Mouse (Mus musculus) cerebellum, adult 8-10 months (tissue): ENCODE data around the gene Lsm12.

Experiments used
- DNase-seq: peaks from one replicate; pipeline ENCODE4 v3.0.0; 2022

Gene Lsm12

DNA sequence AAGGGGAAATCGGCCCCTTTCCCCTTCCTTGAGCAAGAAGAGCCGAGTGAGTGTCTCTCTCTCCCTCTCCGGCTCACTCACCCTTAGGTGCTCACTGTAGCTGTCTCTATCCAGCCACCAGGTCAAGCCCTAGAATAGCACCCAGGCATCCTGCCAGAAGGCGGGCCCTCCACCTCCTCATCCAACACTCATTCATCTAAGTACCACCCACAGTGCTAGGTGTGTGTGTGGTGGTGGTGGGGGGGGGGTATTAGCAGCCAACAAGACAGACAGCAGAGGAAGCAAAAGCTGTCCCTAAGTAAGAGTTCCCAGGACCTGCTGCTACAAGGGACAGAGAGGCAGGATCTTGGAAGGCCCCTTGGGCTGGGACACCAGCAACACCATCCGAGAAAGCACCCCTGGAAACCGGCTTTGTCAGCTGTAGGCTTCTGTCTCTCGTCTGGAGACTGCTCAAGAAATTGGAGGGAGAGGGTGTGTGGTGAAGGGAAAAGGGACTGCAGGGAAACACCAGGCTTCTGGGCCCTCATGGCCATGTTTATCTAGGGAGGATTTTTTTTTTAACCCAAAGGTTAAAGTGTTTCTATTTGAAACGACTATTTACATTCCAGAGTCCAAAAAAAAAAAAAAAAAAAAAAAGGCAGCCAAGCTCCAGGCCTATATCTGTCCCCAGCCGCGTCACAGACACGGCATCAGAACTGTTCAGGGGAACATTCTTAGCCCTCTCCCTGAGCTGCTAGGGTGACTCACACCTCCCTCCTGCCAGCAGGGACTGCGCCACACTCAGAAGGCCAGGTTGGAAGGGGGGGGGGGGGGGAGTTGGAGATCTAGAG, 31.2 kb upstream of the Lsm12 start:
- DNase-seq = no peak

DNA sequence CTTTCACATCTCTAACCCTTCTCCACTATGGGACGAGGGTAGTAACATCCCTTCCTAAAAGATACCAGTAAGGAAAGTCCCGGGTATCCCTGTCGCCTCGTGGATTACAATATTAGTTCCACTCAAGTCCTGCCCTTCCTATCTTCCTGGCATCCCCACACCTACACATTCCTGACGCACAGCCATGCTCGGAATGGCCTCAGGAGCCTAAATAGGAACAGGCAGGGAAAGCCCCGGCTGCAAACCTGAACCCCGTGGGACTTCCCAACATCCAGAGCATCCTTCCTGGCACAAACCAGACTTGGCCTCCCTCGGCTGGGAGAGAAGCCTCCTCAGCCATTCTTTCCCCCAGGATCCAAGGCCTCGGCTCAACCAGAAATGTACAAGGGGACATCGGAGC, 30.4 kb upstream of the Lsm12 start:
- DNase-seq = no peak

DNA sequence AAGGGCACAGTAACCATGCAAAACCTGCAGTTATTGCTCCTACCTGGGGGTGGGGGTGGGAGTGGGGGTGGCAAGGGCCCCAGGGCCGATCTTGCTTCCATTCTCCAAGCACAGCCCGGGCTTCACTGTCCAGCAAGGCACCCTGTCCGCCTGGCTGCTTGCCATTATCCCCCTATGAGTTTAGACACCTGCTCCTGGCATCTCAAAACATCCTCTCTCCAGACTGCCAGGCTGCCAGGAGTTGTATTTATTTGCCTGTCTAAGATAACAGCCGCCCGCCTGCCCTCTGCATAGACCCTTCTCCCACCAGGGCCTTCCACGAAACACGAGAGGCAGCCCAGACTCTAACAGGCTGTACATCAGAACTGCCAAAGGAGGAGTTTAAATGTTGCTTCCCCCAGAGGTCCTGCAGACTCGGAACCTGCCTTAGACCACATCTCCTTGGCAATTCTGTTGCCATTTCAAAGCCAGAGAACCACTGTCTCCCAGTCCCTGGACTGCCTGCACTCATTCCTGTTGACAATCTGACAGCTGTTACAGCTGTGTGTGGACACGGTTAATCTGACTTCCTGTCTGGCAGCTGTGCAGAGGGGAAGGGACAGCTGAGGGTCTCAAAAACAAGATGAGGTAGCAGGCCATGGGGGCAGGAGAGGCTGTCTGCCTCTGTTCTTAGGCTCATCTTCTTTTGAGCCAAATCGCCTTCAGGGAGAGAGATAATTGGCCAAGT, 29.5 kb upstream of the Lsm12 start:
- DNase-seq = no peak

DNA sequence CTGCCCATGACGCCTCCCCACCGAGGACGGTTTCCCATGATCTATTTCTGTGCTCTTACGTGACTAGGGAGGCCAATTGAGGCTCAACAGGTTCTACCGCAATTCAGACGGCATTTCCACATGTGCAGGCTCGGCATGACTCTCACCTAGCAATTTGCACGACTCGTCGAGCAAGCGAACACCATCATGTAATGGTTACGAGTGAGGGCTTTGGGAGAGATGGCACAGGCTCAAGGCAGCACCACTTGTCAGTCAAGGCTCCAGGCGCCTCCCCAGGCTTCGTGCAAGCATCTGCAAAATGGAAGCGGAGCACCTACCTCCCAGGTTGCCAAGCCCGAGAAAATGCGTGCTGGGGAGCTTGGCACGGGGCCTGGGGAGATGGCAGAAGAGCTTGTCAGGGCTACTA, 26.8 kb upstream of the Lsm12 start:
- peak; percentile 53 for DNase-seq

DNA sequence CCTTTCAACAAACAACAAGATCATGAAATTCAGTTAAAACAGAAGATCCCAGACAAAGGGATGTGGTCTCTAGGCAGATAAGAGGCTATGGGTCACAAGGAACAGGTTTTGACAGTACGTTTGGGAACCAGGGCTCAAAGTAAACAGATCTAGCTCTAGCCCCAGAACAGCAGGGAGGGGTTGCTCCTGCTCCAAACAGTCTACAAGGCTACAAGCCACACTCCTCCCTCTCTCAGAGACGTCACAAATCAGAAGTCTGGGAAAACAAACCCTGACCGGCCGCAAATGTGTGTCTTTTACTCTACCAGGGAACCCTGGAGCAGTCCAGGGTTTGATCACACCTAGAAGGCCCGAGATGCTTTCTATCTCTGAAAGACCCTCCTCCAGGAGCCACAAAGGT, 25.9 kb upstream of the Lsm12 start:
- DNase-seq = no peak

DNA sequence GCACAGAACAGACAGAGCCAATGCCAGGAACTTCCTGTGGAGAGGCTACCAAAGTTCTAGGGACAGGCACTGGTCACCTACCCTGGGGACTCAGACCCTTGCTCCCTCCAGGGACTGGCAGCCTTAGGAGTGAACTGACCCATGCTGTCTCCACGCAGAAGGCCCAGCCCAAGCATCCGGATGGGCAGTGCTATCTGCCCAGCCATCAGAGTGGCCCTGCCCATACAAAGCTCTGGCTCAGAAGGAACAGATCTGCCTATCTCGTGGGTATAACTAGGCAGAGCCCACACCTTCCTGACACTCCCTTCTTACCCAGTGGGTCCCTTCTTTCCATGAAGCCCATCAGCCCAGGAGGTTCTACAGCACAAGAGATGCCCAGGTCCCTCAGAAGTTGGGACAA, 25.1 kb upstream of the Lsm12 start:
- no peak for DNase-seq

DNA sequence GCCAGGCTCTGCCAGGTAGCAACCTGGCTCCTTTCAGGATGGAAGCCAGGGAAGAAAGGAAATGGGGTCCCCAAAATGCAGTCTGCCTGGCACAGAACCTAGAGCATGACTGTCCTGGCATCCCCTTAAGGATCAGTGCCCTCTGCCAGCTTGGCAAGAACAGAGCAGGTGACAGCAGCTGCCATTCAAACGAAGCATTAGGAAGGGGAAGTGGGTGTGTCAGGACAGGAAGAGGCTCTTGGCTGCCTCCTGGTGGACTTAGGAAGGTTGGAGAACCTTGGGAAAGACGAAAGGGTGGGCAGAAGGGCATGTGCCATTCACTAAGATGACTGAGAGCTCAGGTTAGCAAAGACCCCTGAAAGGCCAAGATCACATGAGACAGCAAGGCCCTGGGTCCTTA, 24.6 kb upstream of the Lsm12 start:
- peak; percentile 69 for DNase-seq

DNA sequence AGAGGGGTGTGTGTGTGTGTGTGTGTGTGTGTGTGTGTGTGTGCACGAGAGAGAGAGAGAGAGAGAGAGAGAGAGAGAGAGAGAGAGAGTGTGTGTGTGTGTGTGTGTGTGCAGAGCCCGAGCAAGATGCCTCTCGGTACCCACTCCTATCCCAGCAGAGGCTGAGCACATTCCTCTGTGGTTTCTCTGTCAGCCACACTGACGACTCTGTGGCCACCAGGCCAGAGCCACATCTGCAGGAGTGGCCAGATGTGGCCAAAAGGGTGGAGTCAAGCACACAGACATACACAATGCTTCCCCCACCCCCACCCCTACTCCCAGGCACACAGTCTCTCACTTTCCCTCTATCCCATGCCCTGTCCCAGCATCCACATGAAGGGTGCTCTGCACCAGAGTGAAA, 23.8 kb upstream of the Lsm12 start:
- no peak for DNase-seq

DNA sequence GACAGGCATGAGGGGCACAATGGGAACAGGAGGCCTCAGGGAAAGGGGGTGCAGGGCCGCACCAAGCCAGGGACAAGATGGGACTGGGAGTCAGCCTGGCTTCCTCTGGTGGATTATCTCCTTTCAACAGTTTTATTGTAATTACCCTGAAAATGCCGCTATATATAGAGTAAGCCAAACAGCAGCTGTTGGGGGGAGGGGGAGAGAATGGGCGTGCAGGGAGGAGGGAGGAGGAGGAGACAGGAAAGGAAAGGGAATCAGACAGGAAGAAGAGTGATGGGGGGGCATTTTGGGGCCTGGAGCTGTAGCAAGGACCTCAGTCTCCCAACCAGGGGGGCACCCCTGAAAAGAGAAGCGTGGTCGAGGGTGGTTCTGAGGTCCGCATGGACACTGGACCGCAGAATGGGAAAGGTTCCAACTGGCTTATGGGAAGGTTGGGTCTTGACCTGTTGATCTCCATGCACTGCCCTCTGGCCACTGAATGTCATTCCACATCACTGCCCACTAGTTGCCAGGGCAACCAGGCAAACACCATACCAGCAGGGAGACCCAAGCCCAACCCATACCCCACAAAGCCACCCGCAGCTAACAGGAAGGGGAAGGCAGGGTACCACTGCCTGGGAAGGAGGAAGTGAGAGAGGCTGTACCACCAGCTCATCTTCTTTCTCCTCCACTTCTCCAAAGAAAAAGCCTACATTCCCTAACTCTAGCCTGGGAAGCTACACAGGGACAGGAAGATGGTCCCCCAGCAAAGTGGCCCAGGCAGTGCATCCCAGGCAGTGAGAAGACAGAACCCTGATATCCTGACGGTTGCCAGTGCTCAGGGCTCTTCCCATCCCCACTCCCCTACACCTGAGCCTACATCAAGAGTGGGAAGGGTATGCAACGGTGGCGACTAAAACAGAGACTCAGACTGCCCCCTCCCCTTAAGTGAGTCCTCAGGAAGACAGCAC, 23.0 kb upstream of the Lsm12 start:
- no peak for DNase-seq

DNA sequence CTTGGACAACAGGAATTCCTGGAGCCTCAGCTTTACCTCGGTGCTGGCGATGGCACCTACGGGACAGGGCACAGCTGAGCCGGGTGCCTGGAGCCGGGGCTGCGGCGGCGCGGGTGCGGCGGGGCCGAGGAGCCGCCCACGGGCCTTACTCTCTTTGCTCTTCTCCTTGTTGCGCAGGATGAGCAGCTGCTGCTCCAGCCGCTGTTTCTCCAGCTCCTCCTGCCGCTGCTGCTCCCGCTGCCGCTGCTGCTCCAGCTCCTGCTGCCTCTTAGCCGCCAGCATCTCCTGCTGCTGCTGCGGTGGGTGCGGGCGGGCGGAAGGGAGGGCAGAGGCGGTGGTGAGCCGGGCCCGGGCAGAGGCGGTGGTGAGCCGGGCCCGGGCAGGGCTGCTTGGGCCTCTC, 21.4 kb upstream of the Lsm12 start:
- no peak for DNase-seq

DNA sequence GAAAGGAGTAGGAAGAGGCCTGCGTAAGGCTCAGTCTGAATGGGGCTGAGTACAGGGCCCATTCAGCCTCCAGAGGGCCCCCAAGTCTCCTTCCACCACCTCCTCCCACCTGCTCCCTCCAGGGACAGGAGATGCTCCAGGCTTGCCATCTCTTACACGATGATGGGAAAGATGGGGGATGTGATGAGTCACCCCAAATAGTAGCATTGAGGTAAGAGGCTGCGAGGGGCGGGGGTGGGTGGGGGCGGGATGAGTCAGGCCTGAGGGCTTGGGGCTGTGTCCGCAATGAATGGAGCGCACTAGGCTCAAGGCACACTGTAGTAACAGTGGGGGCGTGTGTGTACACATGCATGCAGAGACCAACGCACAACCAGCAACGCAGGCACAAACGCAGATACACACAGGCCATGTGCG, 16.3 kb upstream of the Lsm12 start:
- no peak for DNase-seq

DNA sequence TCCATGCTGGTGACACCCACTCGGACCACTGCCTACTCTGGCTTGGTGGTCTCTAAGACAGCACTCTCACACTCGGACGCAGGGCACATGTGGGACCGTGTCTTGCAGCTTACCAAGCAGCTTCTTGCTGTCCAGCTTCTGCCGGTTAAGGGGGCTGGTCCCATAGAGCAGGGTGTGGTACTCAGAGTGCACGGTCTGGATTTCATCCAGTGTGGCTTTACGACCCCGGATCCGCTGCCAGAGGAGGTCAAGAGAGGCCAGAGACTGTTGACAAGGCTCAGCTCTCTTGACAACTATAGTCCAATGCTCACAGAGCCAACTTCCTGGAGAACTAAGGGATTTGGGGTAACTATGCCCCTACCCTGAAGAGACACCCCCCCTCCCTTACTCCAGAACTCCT, 14.8 kb upstream of the Lsm12 start:
- DNase-seq = peak; percentile 15

DNA sequence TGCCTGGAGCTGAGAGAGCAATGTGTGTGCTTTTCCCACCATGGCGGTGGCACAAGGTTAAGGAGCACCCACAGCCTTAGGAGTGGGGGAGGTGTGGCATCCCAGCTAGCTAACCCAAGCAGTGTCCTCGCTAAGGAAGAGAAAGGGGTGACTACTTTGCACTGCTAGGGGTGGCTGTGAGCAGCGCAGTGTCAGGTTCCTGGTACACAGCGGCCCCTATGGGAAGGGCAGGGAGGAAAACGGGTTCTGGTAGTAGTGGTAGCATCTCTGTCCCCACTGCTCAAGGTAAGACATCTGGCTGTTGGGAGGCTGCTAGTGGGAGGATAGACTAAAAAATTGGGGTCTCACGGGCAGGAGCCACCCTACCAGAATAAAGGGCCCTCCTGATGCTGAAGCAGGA, 13.1 kb upstream of the Lsm12 start:
- no peak for DNase-seq

DNA sequence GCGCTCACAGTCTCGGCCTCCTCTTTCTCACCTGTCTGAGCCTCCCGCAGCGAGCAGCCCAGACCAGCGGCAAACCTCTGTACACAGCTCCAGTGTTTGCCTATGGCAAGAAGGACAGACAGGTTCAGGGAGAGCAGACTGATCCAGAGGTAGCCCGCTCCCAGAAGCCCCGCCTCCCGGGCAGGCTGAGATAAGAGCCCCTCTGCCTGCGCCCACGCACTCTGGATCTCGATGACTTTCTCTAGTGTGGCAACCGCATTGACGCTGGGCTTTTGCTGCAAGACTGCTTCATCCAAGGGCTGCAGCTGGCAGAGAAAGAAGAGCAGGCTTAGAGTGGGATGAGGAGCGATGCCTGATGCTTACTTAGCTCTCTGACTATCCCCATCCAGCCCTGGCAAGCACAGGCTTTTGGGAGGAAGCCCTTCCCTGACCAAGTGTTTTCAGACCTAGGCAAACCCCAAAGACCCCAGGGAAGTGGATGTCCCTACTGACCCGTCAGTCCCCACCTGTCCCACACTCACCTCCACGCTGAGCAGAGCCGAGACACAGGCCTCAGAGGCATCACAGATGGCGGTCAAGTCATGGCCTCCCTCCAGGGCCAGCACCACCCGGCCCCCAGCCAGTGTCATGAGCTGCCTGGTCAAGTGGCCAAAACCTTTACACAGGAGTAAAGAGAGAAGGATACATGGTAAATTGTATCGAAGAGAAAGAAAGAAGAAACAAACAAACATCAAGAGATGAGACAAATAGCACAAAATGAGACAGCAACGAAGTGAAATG, 11.1 kb upstream of the Lsm12 start:
- peak; percentile 18 for DNase-seq

DNA sequence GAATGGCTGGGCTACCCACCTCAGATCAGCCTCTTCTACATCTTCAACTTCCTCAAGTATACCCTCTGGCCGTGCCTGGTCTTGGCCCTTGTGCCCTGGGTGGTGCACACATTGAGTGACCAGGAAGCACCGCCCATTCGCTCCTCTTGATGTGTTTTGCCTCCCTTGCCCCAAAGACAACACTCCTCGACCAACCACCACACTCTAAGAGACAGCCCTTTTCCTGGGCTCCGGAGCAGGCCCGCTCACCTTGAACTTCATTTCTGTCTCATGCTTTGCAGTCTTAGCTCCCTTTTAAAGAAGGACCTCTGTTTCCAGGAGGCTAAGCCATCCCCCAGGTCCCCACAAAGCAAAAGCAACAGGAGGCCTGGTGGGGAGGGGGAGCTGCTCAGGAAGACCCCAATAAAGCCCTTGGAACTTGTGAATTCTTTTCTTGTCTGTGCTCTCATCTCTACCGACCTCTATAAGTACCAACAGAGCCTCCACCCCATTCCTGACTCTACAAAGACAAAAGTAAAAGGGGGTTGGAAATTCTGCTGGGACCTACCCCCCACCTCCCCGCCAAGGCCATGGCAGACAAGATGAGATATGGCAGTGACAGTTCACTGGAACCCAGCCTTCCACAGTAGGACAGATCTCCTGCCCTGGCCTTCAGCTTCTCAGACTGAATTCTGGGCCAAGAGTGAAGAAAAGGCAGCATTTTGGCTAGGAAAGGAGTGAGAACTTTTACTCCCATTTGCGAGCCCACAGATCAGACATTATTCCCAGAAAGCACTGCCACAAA, 8.8 kb upstream of the Lsm12 start:
- no peak for DNase-seq

DNA sequence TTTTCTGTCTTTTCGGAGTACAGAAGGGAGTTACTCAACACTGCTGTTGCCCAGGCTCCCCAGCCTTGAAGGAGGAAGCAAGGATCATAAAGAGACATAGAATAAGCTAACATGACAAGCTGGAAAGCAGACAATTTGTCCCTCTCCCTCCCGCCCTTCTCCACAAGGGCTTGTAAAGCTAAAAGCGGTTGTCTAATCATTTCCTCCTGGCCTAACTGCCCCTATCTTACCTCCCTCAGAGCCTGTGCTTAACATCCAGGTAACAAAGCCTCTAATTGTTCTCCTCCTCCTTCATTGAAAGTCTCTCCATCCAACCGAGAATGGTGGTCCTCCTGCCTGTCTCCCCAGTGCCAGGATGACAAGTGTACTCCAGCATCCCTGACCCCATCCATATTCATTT, 5.8 kb upstream of the Lsm12 start:
- no peak for DNase-seq

DNA sequence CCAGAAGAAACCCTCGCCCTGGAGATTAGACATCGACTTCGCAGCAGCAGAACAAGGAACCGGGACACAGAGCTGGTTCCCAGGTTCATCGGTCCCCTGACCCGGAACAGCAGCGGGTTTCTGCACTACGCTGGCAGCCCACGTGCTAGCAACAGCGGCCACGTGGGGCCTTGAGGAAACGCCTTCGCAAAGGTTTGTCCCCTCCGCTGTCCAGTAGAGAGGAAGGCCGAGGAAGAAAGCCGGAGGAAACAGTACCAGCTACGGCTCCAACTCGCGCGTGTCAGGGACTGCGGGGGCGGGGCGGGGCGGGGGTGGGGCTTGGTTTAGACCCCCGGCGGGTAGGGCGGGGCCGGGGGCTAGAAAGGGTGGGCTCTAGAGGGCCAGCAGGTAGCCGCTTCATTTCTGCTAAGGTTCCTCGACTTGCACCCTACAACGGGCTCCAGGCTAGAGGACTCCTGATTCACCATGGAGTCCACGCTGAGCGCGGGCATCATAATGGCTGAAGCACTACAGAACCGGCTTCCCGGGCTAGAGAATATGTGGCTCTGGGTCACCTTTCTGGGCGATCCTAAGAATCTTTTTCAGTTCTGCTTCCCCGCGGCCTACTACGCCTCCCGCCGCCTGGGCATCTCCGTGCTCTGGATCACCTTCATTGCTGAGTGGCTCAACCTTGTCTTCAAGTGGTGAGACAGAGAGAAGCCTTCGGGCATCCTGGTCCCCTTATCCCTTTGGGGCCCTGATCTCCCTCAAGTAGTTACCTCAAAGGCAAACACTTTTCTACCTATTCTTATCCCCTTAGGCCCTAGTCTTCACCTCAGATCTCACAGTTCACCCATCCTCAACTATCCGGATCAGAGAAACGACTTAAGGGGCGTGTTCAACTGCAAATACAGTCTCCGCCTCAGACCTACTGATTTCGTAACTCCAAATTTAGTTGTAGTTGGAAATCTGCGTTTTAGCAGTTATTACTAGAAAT, 4.7 kb upstream of the Lsm12 start, which contains the start of gene G6pc3:
TSS of gene G6pc3 (plus strand) at position 160 of the 976 bp plus-strand sequence.
- DNase-seq = peak; percentile 85

DNA sequence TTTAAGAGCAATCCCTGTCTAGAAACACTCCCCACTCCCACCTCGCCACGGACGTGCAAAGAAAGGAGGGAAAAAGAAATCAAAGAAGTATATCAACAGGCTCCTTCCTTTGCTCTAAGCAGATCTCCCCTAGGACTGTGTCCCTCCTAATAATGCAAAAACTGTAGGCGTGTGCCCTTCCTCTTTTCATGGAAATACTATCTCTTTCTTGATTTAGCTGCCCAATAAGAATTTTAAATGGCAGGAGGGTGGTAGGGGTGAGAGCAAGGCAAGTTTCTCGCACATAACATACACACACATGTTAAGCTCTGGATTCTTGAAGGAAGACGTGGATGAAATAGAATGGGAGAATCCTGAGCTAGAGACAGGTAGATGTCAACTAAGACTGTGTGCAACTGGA, 3.9 kb upstream of the Lsm12 start:
- DNase-seq = no peak

DNA sequence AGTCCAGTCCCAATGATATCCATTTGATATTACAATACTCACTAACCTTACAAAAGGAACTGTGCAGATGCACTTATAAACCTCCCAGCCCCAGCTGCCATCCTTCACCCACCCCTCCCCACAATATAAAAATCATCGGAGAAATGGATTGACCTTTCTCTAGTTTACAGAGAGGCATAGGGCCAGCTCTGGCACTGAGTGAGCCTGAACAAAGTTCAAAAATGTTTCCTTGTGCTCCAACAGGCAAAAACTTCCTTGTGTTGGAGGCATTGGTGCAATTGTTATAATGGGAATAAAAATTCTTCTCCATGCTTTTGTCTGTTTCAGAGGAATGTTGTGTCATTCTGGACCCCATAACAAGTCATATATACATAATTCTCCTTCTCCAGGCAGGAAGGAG, 1.1 kb upstream of the Lsm12 start:
- no peak for DNase-seq

DNA sequence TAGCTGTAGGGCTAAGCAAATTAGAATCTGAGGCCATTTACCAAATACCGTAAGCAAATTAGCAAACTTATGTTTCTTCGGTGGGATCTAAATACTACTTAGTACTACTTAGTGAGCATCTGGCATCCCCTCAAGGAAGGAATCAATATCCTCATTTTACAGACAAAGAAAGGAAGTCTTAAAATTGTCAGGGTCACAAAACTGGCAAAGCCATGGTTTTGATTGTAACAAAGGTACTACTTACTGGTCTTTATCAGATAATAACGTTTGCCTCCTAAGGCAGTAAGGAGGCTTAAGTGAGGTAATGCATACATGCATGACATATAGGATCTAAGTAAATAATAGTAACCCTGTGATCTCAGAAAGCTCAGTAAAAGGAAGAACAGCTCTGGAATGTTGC, 581 bp upstream of the Lsm12 start:
- DNase-seq = no peak
